Mouse (Mus musculus): ENCODE results near the gene Tmem183a.

DNA sequence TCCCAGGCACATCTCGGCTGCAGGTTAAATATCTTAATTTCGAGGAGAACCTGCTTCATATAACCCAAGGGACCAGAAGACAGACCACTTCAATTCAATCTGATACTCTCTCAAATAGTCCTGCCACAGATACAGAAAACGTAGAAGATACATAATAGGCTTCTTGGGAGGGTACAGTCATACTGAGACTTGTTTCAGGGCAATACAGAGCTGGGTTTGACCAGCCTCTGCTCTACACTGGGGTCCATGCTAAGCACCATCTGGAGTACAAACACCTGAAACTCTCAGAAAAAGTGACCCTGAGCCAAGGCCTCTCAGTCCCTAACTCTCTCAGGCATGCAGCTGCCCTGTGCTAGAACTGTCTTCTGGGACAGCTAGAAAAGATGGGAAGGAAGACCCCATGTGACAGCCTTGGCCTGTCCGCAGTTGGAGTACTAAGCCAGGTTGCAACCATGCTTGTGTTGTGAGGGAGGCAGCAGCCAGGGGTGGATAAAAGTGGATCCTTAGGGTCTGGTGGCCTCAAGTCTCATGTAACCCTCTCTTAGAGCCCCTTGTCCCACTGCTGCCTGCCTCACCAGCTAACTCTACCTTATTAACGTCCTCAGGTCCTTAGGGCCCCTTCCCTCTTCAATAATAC is 20.0 kb downstream of the Tmem183a start:
- no peak for TF ChIP-seq POLR2A (IDR thresholded peaks at IDR 0.05; ENCODE audit: extremely low read depth, insufficient read depth, low read length)
- no peak for TF ChIP-seq CTCF (IDR thresholded peaks at IDR 0.05; ENCODE audit: low read depth, low read length)
